Mouse (Mus musculus) gonadal fat pad, adult 2 months (tissue): Measurements from ENCODE around the gene Tmem260. TPM values are rescaled to one million over a fixed set of nuclear protein-coding genes. Genes with fewer than 3 reads are reported as not detected.

ENCODE experiments used
- DNase-seq: peaks from one replicate; pipeline ENCODE4 v3.0.0-alpha.2; 2012; ENCODE audit warnings: low read depth
- polyA plus RNA-seq: library from polyadenylated mRNA; depleted of rRNA; stranded (reverse); fragments of >200 nt; gene quantifications from 2 replicates; pipeline ENCODE4 v1.2.3, GENCODE M21; 2012; rRNA removed

Gene Tmem260
- polyA plus RNA-seq, 1 experiment, result 12.4 TPM

DNA sequence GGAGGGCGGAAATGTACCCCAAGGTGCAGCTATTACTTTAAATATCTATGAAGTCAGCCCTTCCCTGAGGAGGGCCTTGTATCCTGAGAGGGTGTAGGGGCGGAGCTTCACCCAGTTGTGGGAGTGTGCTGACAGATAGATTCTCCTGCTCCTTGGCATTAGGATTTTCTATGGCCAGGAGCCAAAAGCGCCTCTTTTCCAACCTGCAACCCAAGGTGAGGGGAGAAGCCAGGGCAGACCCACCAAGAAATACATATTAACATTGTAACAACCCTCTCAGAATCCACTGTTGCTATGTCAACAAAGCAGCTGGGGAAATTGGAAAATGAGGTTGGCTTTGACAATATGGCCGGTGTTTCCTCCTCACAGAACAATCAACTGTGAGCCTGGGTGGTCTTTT, 107.3 kb downstream of the Tmem260 start:
- DNase-seq, result no peak

DNA sequence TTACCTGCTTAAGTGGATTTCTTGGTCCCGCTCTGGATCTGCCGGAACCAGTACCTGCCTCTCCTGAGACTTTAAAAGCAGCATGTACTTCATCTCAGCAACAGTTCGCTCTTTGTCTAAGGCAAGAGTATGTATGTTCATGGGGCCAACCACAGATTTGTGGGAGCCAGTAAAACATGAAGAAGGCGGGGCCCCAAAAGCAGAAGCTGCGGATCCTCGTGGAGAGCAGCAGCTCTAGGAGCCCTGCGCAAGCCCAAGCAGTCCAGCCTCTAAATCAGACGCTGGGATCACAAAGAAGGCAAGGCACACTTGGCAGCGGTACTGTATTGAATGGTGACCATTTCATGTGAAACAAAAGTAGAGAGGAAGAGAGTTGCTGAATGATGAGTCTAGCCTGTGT, 107.8 kb downstream of the Tmem260 start:
- no peak for DNase-seq

DNA sequence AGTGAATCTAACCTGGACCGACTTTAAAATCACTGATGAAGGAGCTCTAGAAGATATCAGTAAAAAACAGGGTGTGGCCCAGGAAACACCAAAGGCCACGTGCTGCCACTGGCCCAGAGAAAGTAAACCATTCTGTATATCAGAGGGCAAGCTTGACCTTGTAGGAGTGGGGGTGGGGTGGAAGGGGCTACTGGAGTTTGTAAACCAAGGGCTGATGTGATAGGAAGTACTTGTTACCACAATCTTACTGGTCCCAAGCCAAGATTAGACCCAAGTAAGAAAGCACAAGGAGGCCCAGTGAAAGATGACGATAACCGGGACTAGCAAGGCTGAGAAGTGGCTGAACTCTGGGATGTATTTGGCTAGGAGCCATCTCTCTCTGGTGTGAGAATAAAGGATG, 113.1 kb downstream of the Tmem260 start:
- DNase-seq, result no peak

DNA sequence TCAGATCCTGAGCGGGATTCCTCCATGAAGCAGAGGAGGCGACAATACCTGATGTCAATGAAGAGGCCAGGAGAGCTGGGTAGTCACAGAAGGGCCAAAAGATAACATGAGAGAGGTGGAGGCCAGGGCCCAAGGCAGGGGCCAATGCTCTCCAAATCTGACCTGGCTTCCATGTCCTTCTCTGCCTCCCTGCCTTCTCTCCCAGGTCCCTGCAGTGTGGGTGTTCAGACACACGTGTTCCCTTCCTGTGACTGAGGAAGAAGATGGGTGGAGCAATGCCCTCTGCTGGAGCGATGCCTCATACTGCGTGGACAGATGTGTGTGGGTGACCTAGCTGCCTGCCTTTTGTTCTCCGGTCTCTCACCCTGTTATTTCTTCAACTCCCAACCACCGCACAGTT, 113.8 kb downstream of the Tmem260 start:
- no peak for DNase-seq

DNA sequence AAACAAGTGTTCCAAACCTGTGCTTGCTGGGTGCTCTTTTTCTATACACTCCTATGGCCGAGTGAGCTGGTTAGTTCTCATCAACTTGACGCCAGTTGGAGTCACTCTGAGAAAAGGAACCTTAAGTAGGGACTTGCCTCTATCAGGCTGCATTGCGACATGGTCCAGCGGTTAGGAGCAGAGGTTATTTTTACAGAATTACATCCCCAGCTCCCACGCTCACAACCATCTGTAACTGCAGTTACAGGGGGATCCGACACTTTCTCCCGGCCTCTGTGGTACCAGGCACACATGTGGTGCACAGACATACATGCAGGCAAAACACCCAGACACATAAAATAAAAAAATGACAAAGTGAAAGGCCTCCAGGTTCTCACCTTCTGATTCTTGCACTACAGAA, 120.7 kb downstream of the Tmem260 start:
- no peak for DNase-seq

Other genes starting within 250 kb of the Tmem260 start
- not detected in 2 replicates for gene Otx2, start 227.7 kb downstream of the Tmem260 start, polyA plus RNA-seq